Mouse (Mus musculus) small intestine, adult 2 months (tissue): ENCODE measurements at regions not wholly inside any gene's neighbourhood (a gene's known extent, or its start where the extent isn't known, plus 50 kb on each side); places are given as distances from the start of the nearest gene placed in this dataset.

Experiments
- H3K27ac ChIP-seq: fragments of 200-500 bp; 2 replicates; pipeline ENCODE4 v1.5.1; 2012; ENCODE audit warnings: low read depth, low read length, control low read depth, inconsistent platforms; ENCODE audit not compliant: insufficient read depth
- H3K27me3 ChIP-seq: fragments of 200-500 bp; 2 replicates; pipeline ENCODE4 v1.6.1; 2012; ENCODE audit warnings: mild to moderate bottlenecking, moderate library complexity, low read length, inconsistent platforms; ENCODE audit not compliant: control insufficient read depth, insufficient read depth
- H3K36me3 ChIP-seq: fragments of 200-500 bp; 2 replicates; pipeline ENCODE4 v1.6.1; 2012; ENCODE audit warnings: mild to moderate bottlenecking, low read length, control low read depth, inconsistent platforms; ENCODE audit not compliant: control insufficient read depth, insufficient read depth
- H3K4me1 ChIP-seq: fragments of 200-500 bp; 2 replicates; pipeline ENCODE4 v1.6.1; 2012; ENCODE audit warnings: low read length, inconsistent platforms, mixed read lengths; ENCODE audit not compliant: control insufficient read depth, insufficient read depth, insufficient read length
- H3K4me3 ChIP-seq: fragments of 200-500 bp; 2 replicates; pipeline ENCODE4 v1.5.1; 2012; ENCODE audit warnings: low read depth, mild to moderate bottlenecking, control low read depth, inconsistent platforms, low read length, moderate library complexity
- CTCF ChIP-seq: fragments of 200-500 bp; IDR thresholded peaks from 2 replicates; pipeline ENCODE4 v1.5.1; 2012; ENCODE audit warnings: low read depth, mild to moderate bottlenecking, control low read depth, inconsistent platforms, low read length, moderate library complexity, mixed read lengths; ENCODE audit not compliant: insufficient replicate concordance, insufficient read length; ENCODE audit errors: extremely low read depth
- POLR2A ChIP-seq: fragments of 200-500 bp; IDR thresholded peaks from 2 replicates; pipeline ENCODE4 v1.6.1; 2012; ENCODE audit warnings: low read depth, mild to moderate bottlenecking, control low read depth, inconsistent platforms, low read length, moderate library complexity
- WGBS: fragments of 180-500 bp; shearing (Covaris S2); methylation state at CpG from one replicate; pipeline ENCODE4 v1.1.7; 2018; 5-methylcytosine and 5-hydroxymethylcytosine counted together

- H3K36me3 ChIP-seq: peaks cover 13% of the 10 kb centered on the region
- no peak overlapping the region for H3K27ac ChIP-seq
- H3K4me3 ChIP-seq: no peak overlapping the region
- no peaks in the 10 kb centered on the region for H3K27me3 ChIP-seq
- TF ChIP-seq POLR2A (no peak), CTCF (no peak)
- WGBS: 91% methylated on average over 11 of the region's 11 CpGs
- H3K4me1 ChIP-seq: 0 out of 2 replicates have a peak, but pooled peaks cover 2% of the 10 kb centered on the region
Measured at GRCm38 (mm10) chr13:107721901-107722300, 322.3 kb upstream of the Smim15 start.

- H3K27me3 ChIP-seq: no peaks in the 10 kb centered on the region
- H3K4me3 ChIP-seq: no peak overlapping the region
- TF ChIP-seq CTCF (no peak), POLR2A (no peak)
- no peak overlapping the region for H3K27ac ChIP-seq
- 0 out of 2 replicates have a peak, but pooled peaks cover 2% of the 10 kb centered on the region for H3K4me1 ChIP-seq
- peaks cover 6% of the 10 kb centered on the region; the same call in 1 of the 2 replicates for H3K36me3 ChIP-seq
- WGBS: 54% methylated on average over 8 of the region's 8 CpGs
Measured at GRCm38 (mm10) chr13:107720874-107721574, 323.2 kb upstream of the Smim15 start.

GRCm38 (mm10) chr13:107718973-107719620, 325.1 kb upstream of the Smim15 start:
- WGBS: 70% methylated on average over 14 of the region's 14 CpGs
- Histone ChIP-seq H3K36me3 (no peaks in the 10 kb centered on the region), H3K4me1 (0 out of 2 replicates have a peak, but pooled peaks cover 2% of the 10 kb centered on the region), H3K4me3 (no peak overlapping the region), H3K27me3 (no peaks in the 10 kb centered on the region), H3K27ac (no peak overlapping the region)
- TF ChIP-seq CTCF (no peak), POLR2A (no peak)

GRCm38 (mm10) chr13:107715616-107716015, 328.6 kb upstream of the Smim15 start:
- Histone ChIP-seq H3K4me3 (no peak overlapping the region), H3K36me3 (no peaks in the 10 kb centered on the region), H3K27ac (no peak overlapping the region), H3K27me3 (no peaks in the 10 kb centered on the region), H3K4me1 (no peaks in the 10 kb centered on the region; the same call in 1 of the 2 replicates)
- 65% methylated on average over 4 of the region's 4 CpGs for WGBS
- no peak for TF ChIP-seq CTCF
- no peak for TF ChIP-seq POLR2A

GRCm38 (mm10) chr13:107714001-107714400, 330.2 kb upstream of the Smim15 start:
- Histone ChIP-seq H3K4me1 (no peaks in the 10 kb centered on the region; the same call in 1 of the 2 replicates), H3K27me3 (no peaks in the 10 kb centered on the region), H3K4me3 (no peak overlapping the region), H3K27ac (no peak overlapping the region), H3K36me3 (no peaks in the 10 kb centered on the region)
- 29% methylated on average over 1 of the region's 1 CpGs for WGBS
- TF ChIP-seq POLR2A: no peak
- TF ChIP-seq CTCF: no peak

- H3K4me1 ChIP-seq: no peaks in the 10 kb centered on the region; the same call in 1 of the 2 replicates
- no peaks in the 10 kb centered on the region for H3K27me3 ChIP-seq
- H3K27ac ChIP-seq: no peak overlapping the region
- 37% methylated on average over 4 of the region's 4 CpGs for WGBS
- TF ChIP-seq POLR2A (no peak), CTCF (no peak)
- H3K36me3 ChIP-seq: no peaks in the 10 kb centered on the region
- H3K4me3 ChIP-seq: no peak overlapping the region
Measured at GRCm38 (mm10) chr13:107711341-107711994, 332.8 kb upstream of the Smim15 start.

- Histone ChIP-seq H3K4me3 (no peak overlapping the region), H3K27me3 (no peaks in the 10 kb centered on the region), H3K4me1 (no peaks in the 10 kb centered on the region; the same call in 1 of the 2 replicates), H3K27ac (no peak overlapping the region), H3K36me3 (no peaks in the 10 kb centered on the region)
- TF ChIP-seq POLR2A (no peak), CTCF (no peak)
- 92% methylated on average over 4 of the region's 4 CpGs for WGBS
Measured at GRCm38 (mm10) chr13:107710368-107710767, 333.9 kb upstream of the Smim15 start.
